Mouse (Mus musculus) gastrocnemius, postnatal 14 days (tissue): ENCODE results near the gene Vegfc. TPM values are rescaled to one million over a fixed set of nuclear protein-coding genes. Genes with fewer than 3 reads are reported as not detected.

Experiments
- DNase-seq: peaks from one replicate; pipeline ENCODE4 v3.0.0; 2021; ENCODE audit warnings: mixed read lengths
- intact Hi-C: fragments of 180-260 bp; cut with DNase I; formaldehyde crosslinking; loops from one replicate; pipeline ENCODE4 v1.15.1; 2025; ENCODE audit warnings: low total_unique reads
- total RNA-seq, 2 experiments: library from RNA; stranded (reverse); gene quantifications; 2 replicates each; pipeline ENCODE4 v1.2.3; 2021

Gene Vegfc
- total RNA-seq, 2 experiments from 2014 or later, result 2.1 to 3.2 TPM

- intact Hi-C loops, result no loop called here
- DNase-seq, result peak; percentile 18
Measured at GRCm38 (mm10) chr8:54153240-54153639, 75.8 kb downstream of the Vegfc start.

- intact Hi-C loops, result no loop called here
- no peak for DNase-seq
Measured at GRCm38 (mm10) chr8:54163505-54163904, 86.1 kb downstream of the Vegfc start.

- intact Hi-C loops, result no loop called here
- DNase-seq, result no peak
Measured at GRCm38 (mm10) chr8:54185336-54185735, 107.9 kb downstream of the Vegfc start.

GRCm38 (mm10) chr8:54185927-54186326 lies 108.5 kb downstream of the Vegfc start:
- intact Hi-C loops, result no loop called here
- DNase-seq, result no peak

- intact Hi-C loops, result no loop called here
- DNase-seq, result no peak
Measured at GRCm38 (mm10) chr8:54216250-54216649, 138.8 kb downstream of the Vegfc start.

GRCm38 (mm10) chr8:54228801-54229204 lies 151.4 kb downstream of the Vegfc start:
- DNase-seq, result no peak
- intact Hi-C loops, result no loop called here

GRCm38 (mm10) chr8:54230638-54231037 lies 153.2 kb downstream of the Vegfc start:
- DNase-seq, result no peak
- intact Hi-C loops, result no loop called here

- DNase-seq, result no peak
- intact Hi-C loops, result no loop called here
Measured at GRCm38 (mm10) chr8:54233316-54233715, 155.9 kb downstream of the Vegfc start.
